ENCODE assay signal across 7 mouse cellular contexts in the genomic region with DNA sequence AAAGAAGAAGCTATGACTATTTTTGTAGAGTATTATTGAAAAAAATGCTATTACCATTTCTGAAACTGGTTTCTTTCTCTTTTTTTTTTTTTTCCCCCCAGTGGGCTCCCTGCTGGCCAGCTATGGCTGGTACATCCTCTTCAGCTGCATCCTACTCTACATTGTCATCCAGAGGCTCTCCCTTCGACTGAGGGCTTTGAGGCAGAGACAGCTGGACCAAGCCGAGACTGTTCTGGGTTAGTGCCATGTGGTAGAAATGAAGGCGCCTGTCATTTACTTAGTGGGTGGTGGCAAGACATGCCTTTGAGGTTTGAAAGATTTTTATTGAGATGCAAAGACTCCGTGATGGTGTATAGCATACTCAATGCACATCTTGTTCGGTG. TPM values are rescaled to one million over a fixed set of nuclear protein-coding genes. Genes with fewer than 3 reads are reported as not detected.
DNase-seq lines count a peak whose midpoint lies in the region; ATAC-seq and TF ChIP-seq lines count a peak whose summit lies in the region.

No protein-coding gene starts in this region.

- no peaks in the 10 kb centered on the region for H3K27me3 ChIP-seq in lung, embryonic 14.5 days (ENCODE audit: insufficient read depth, low read length)
- H3K27me3 ChIP-seq in embryonic facial prominence, embryonic 10.5 days (replicated peaks; ENCODE audit: low read depth, poor library complexity, severe bottlenecking) = no peaks in the 10 kb centered on the region
- no peaks in the 10 kb centered on the region for H3K27me3 ChIP-seq in hindbrain, embryonic 16.5 days (replicated peaks; ENCODE audit: control insufficient read depth, insufficient read depth, low read length)
- no peaks in the 10 kb centered on the region for H3K27me3 ChIP-seq in midbrain, embryonic 16.5 days (ENCODE audit: control insufficient read depth, insufficient read depth, low read depth, low read length)

- ATAC-seq in lung, embryonic 14.5 days (ENCODE audit: insufficient read depth) = no peak
- no peak for ATAC-seq in hindbrain, embryonic 16.5 days
- no peak for ATAC-seq in midbrain, embryonic 16.5 days
- ATAC-seq in activated CD4-positive, CD25-positive, alpha-beta regulatory T cell, adult 4 months = no peak

- H3K4me1 ChIP-seq in lung, embryonic 14.5 days (ENCODE audit: insufficient read depth) = peaks cover 8% of the 10 kb centered on the region; the same call in 1 of the 2 replicates
- peaks cover 18% of the 10 kb centered on the region for H3K4me1 ChIP-seq in embryonic facial prominence, embryonic 10.5 days
- H3K4me1 ChIP-seq in hindbrain, embryonic 16.5 days (ENCODE audit: control insufficient read depth, insufficient read depth, low read depth, low read length) = peaks cover 11% of the 10 kb centered on the region
- H3K4me1 ChIP-seq in midbrain, embryonic 16.5 days (ENCODE audit: control insufficient read depth, insufficient read depth, low read length) = peaks cover 21% of the 10 kb centered on the region

- no peaks in the 10 kb centered on the region for H3K9me3 ChIP-seq in lung, embryonic 14.5 days (ENCODE audit: low read depth, low read length)
- no peaks in the 10 kb centered on the region for H3K9me3 ChIP-seq in embryonic facial prominence, embryonic 10.5 days
- no peaks in the 10 kb centered on the region for H3K9me3 ChIP-seq in hindbrain, embryonic 16.5 days (ENCODE audit: control insufficient read depth, low read length)
- no peaks in the 10 kb centered on the region for H3K9me3 ChIP-seq in midbrain, embryonic 16.5 days (replicated peaks; ENCODE audit: control insufficient read depth, low read length, poor library complexity, severe bottlenecking)

- 31% methylated on average over 5 of the region's 5 CpGs for WGBS in lung, embryonic 14.5 days
- WGBS in embryonic facial prominence, embryonic 10.5 days = 46% methylated on average over 5 of the region's 5 CpGs
- WGBS in hindbrain, embryonic 16.5 days = 29% methylated on average over 5 of the region's 5 CpGs
- 34% methylated on average over 5 of the region's 5 CpGs for WGBS in midbrain, embryonic 16.5 days

- TF ChIP-seq CTCF in lung, embryonic 14.5 days (IDR thresholded peaks at IDR 0.05; ENCODE audit: low read depth) = 0 out of 2 replicates have a peak, but pooled peaks have one; percentile 21

- DNase-seq in lung, embryonic 14.5 days = peak; percentile 37
- no peak for DNase-seq in lung, adult 18-20 months
- DNase-seq in embryonic facial prominence, embryonic 10.5 days (ENCODE audit: low spot score) = peak; percentile 14
- DNase-seq in thymus, postnatal 10 days (ENCODE audit: low spot score in 2 of 2) = no peak

- peak overlapping the region; percentile 78 for H3K4me3 ChIP-seq in lung, embryonic 14.5 days (ENCODE audit: low read depth, low read length)
- peak overlapping the region; percentile 92 for H3K4me3 ChIP-seq in embryonic facial prominence, embryonic 10.5 days
- peak overlapping the region; percentile 52 for H3K4me3 ChIP-seq in hindbrain, embryonic 16.5 days (ENCODE audit: low read length)
- H3K4me3 ChIP-seq in midbrain, embryonic 16.5 days (ENCODE audit: low read depth, low read length) = peak overlapping the region; percentile 91

- H3K4me2 ChIP-seq in lung, embryonic 14.5 days = peak overlapping the region; percentile 80
- H3K4me2 ChIP-seq in hindbrain, embryonic 16.5 days (ENCODE audit: low read length) = peak overlapping the region; percentile 70
- peak overlapping the region; percentile 95 for H3K4me2 ChIP-seq in midbrain, embryonic 16.5 days (ENCODE audit: low read length)

- H3K36me3 ChIP-seq in lung, embryonic 14.5 days (ENCODE audit: insufficient read depth) = peaks cover 63% of the 10 kb centered on the region
- H3K36me3 ChIP-seq in embryonic facial prominence, embryonic 10.5 days (replicated peaks) = peaks cover 65% of the 10 kb centered on the region
- peaks cover 12% of the 10 kb centered on the region for H3K36me3 ChIP-seq in hindbrain, embryonic 16.5 days (ENCODE audit: control insufficient read depth, insufficient read depth, low read length)
- peaks cover 19% of the 10 kb centered on the region for H3K36me3 ChIP-seq in midbrain, embryonic 16.5 days (ENCODE audit: control insufficient read depth, insufficient read depth, low read length)

- peak overlapping the region; percentile 91 for H3K27ac ChIP-seq in lung, embryonic 14.5 days (ENCODE audit: low read depth)
- H3K27ac ChIP-seq in embryonic facial prominence, embryonic 10.5 days (replicated peaks) = peak overlapping the region; percentile 91
- no peak overlapping the region for H3K27ac ChIP-seq in hindbrain, embryonic 16.5 days (ENCODE audit: low read depth, low read length)
- no peak overlapping the region for H3K27ac ChIP-seq in midbrain, embryonic 16.5 days (ENCODE audit: low read length)

- peak overlapping the region; percentile 80 for H3K9ac ChIP-seq in lung, embryonic 14.5 days
- H3K9ac ChIP-seq in hindbrain, embryonic 16.5 days (ENCODE audit: low read depth, low read length) = peak overlapping the region; percentile 58
- H3K9ac ChIP-seq in midbrain, embryonic 16.5 days (ENCODE audit: low read depth, low read length) = peak overlapping the region; percentile 87

RNA-seq across cellular contexts. Expression of a gene that starts 0.8 kb away (rescaled TPM):
- 95.3 and 102 TPM in 2 replicates for polyA plus RNA-seq in lung, embryonic 14.5 days (2014; fragmentation: Nextera tagmentation; extraction: Ambion mirVana)
- polyA plus RNA-seq in embryonic facial prominence, embryonic 10.5 days (2016; fragmentation: Nextera tagmentation; extraction: Ambion mirVana) = 83.2 and 85.8 TPM in 2 replicates
- polyA plus RNA-seq in hindbrain, embryonic 16.5 days (2015; fragmentation: Nextera tagmentation; extraction: Ambion mirVana) = 94.9 and 99.1 TPM in 2 replicates
- 87.3 and 89.6 TPM in 2 replicates for polyA plus RNA-seq in midbrain, embryonic 16.5 days (2015; fragmentation: Nextera tagmentation; extraction: Ambion mirVana)
- polyA plus RNA-seq in activated CD4-positive, CD25-positive, alpha-beta regulatory T cell, adult 4 months (2017; shearing (Covaris generic)) = 100 to 1,000 TPM; 188 to 201 TPM

RNA-seq across cellular contexts. Expression of a gene that starts 21.4 kb away (rescaled TPM):
- 196 and 200 TPM in 2 replicates for polyA plus RNA-seq in lung, embryonic 14.5 days (2014; fragmentation: Nextera tagmentation; extraction: Ambion mirVana)
- polyA plus RNA-seq in embryonic facial prominence, embryonic 10.5 days (2016; fragmentation: Nextera tagmentation; extraction: Ambion mirVana) = 273 and 281 TPM in 2 replicates
- polyA plus RNA-seq in hindbrain, embryonic 16.5 days (2015; fragmentation: Nextera tagmentation; extraction: Ambion mirVana) = 117 and 122 TPM in 2 replicates
- polyA plus RNA-seq in midbrain, embryonic 16.5 days (2015; fragmentation: Nextera tagmentation; extraction: Ambion mirVana) = 131 and 133 TPM in 2 replicates
- polyA plus RNA-seq in activated CD4-positive, CD25-positive, alpha-beta regulatory T cell, adult 4 months (2017; shearing (Covaris generic)) = 100 to 1,000 TPM; 133 to 154 TPM

RNA-seq across cellular contexts. Expression of a gene that starts 29.1 kb away (rescaled TPM):
- 29.0 and 29.9 TPM in 2 replicates for polyA plus RNA-seq in lung, embryonic 14.5 days (2014; fragmentation: Nextera tagmentation; extraction: Ambion mirVana)
- 12.5 and 13.4 TPM in 2 replicates for polyA plus RNA-seq in embryonic facial prominence, embryonic 10.5 days (2016; fragmentation: Nextera tagmentation; extraction: Ambion mirVana)
- polyA plus RNA-seq in hindbrain, embryonic 16.5 days (2015; fragmentation: Nextera tagmentation; extraction: Ambion mirVana) = 8.7 and 10.0 TPM in 2 replicates
- polyA plus RNA-seq in midbrain, embryonic 16.5 days (2015; fragmentation: Nextera tagmentation; extraction: Ambion mirVana) = 8.8 and 9.9 TPM in 2 replicates
- 10 to 100 TPM; 12.3 to 13.3 TPM for polyA plus RNA-seq in activated CD4-positive, CD25-positive, alpha-beta regulatory T cell, adult 4 months (2017; shearing (Covaris generic))

RNA-seq across cellular contexts. Expression of a gene that starts 36.8 kb away (rescaled TPM):
- not detected in 2 replicates for polyA plus RNA-seq in lung, embryonic 14.5 days (2014; fragmentation: Nextera tagmentation; extraction: Ambion mirVana)
- polyA plus RNA-seq in embryonic facial prominence, embryonic 10.5 days (2016; fragmentation: Nextera tagmentation; extraction: Ambion mirVana) = not detected in 2 replicates
- not detected in 2 replicates for polyA plus RNA-seq in hindbrain, embryonic 16.5 days (2015; fragmentation: Nextera tagmentation; extraction: Ambion mirVana)
- polyA plus RNA-seq in midbrain, embryonic 16.5 days (2015; fragmentation: Nextera tagmentation; extraction: Ambion mirVana) = not detected in 2 replicates
- not detected for polyA plus RNA-seq in activated CD4-positive, CD25-positive, alpha-beta regulatory T cell, adult 4 months (2017; shearing (Covaris generic))

Comparison
In these comparisons a context has a peak if more than half of its experiments do, and no peak if none do; other contexts are left out.
1. DNase-seq: peak in lung, embryonic 14.5 days (single experiment) and embryonic facial prominence, embryonic 10.5 days (single experiment); none in lung, adult 18-20 months (0 of 2) and thymus, postnatal 10 days (0 of 2).
2. H3K27ac ChIP-seq: peak in lung, embryonic 14.5 days (single experiment) and embryonic facial prominence, embryonic 10.5 days (single experiment); none in hindbrain, embryonic 16.5 days (single experiment) and midbrain, embryonic 16.5 days (single experiment).
3. Peak in every context shown above with its lines, with median percentiles within 50 percentile points of each other: H3K4me2 ChIP-seq, H3K4me3 ChIP-seq and H3K9ac ChIP-seq.